Mouse (Mus musculus) testis, adult 10 weeks (tissue): ENCODE results near the gene Mup16. TPM values are rescaled to one million over a fixed set of nuclear protein-coding genes. Genes with fewer than 3 reads are reported as not detected.

Source experiments
- polyA plus RNA-seq: library from polyadenylated mRNA; stranded (reverse); fragments of 350-450 nt; fragmentation: Illumina TruSeq; extraction: RNeasy Lipid Tissue Mini Kit (QIAGEN cat#74804); gene quantifications from one replicate; pipeline ENCODE4 v1.2.3, GENCODE M21; 2014; ENCODE audit warnings: low read depth, low replicate concordance

Mup16 gene
- not detected for polyA plus RNA-seq

DNA sequence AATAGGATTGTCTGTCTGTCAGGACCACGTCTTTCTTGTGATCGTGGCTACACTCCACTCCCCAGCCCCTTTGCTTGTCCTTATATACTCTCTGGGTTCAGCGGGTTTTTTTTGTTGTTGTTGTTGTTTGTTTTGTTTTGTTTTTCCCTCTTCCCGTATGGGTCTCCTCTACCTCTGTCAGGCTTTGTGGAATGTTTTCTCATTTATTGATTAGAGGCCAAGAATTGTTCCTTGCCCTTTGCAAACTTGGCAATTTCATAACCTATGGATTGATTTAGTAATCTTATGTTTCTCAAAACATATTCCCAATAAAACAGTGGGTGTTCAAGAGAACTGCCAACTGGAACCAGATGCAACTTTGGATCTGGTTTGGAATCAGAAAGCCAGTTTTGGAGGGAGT, at the start of gene Mup16:
Mup16 (minus strand) TSS at position 101 of the 400 bp plus-strand sequence.

Other genes with a start within 250 kb of the Mup16 start
- gene Mup14, start 215.5 kb downstream of the Mup16 start, polyA plus RNA-seq: 0.67 TPM
- not detected for gene Mup15, start 79.8 kb downstream of the Mup16 start, polyA plus RNA-seq
- gene Mup17, start 76.3 kb upstream of the Mup16 start, polyA plus RNA-seq: 0.24 TPM
- gene Mup18, start 154.6 kb upstream of the Mup16 start, polyA plus RNA-seq: not detected